Mouse (Mus musculus) midbrain, embryonic 15.5 days (tissue): ENCODE measurements around the gene Ptpn14. TPM values are rescaled to one million over a fixed set of nuclear protein-coding genes. Genes with fewer than 3 reads are reported as not detected.

Experiments
- ATAC-seq: fragments of 200-750 bp; cut with Nextera tagmentation; replicated peaks from 2 replicates; pipeline ENCODE4 v1.8.0; 2017; ENCODE audit warnings: moderate TSS enrichment
- H3K27ac ChIP-seq: fragments of 300-500 bp; sonication (generic); 2 replicates; pipeline ENCODE4 v1.5.1; 2015; ENCODE audit warnings: mild to moderate bottlenecking, inconsistent platforms
- H3K27me3 ChIP-seq: fragments of 300-500 bp; sonication (generic); replicated peaks from 2 replicates; pipeline ENCODE4 v1.6.1; 2015; ENCODE audit warnings: inconsistent platforms
- H3K36me3 ChIP-seq: fragments of 300-500 bp; sonication (generic); replicated peaks from 2 replicates; pipeline ENCODE4 v1.6.1; 2015; ENCODE audit warnings: inconsistent platforms
- H3K4me1 ChIP-seq: fragments of 300-500 bp; sonication (generic); 2 replicates; pipeline ENCODE4 v1.6.1; 2015; ENCODE audit warnings: inconsistent platforms
- H3K4me2 ChIP-seq: fragments of 300-500 bp; sonication (generic); 2 replicates; pipeline ENCODE4 v1.6.1; 2015; ENCODE audit warnings: inconsistent platforms, mild to moderate bottlenecking, moderate library complexity
- H3K4me3 ChIP-seq: fragments of 300-500 bp; sonication (generic); 2 replicates; pipeline ENCODE4 v1.5.1; 2015; ENCODE audit warnings: mild to moderate bottlenecking, inconsistent platforms
- H3K9ac ChIP-seq: fragments of 300-500 bp; sonication (generic); 2 replicates; pipeline ENCODE4 v1.6.1; 2015; ENCODE audit warnings: mild to moderate bottlenecking, inconsistent platforms
- H3K9me3 ChIP-seq: fragments of 300-500 bp; sonication (generic); 2 replicates; pipeline ENCODE4 v1.6.1; 2016; ENCODE audit warnings: inconsistent platforms
- WGBS: fragments of 180-500 bp; shearing (Covaris S2); methylation state at CpG from one replicate; pipeline ENCODE4 v1.1.7; 2015; ENCODE audit warnings: mixed read lengths; 5-methylcytosine and 5-hydroxymethylcytosine counted together
- polyA plus RNA-seq: library from polyadenylated mRNA; unstranded; fragments of >200 nt; fragmentation: Nextera tagmentation; extraction: Ambion mirVana; gene quantifications from 2 replicates; pipeline ENCODE4 v1.2.1, GENCODE M21; 2015

The Ptpn14 gene
- polyA plus RNA-seq, 1 experiment from 2014 or later, result 2.1 TPM

DNA sequence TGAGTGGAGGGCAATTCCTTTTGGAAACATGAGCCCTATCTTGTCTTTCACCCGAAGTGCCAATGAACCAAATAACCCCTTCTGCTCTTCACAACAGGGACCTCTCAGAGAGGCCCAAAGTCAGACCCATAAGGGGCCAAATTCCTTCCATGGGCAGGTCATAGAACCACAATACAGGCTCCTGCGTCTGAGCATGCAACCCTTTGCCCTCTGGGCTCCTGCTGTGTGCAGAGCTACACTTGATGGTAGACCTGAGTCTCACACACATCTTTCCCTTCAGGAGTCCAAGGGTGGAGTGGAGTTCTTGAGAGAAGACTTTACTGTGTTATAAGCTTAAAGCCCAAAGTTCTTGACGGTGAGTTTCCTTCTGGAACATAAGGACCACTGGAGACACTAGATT lies 51.2 kb downstream of the Ptpn14 start:
- Histone ChIP-seq H3K4me1 (no peaks in the 10 kb centered on the region), H3K9me3 (no peaks in the 10 kb centered on the region), H3K4me3 (no peak overlapping the region), H3K27me3 (no peaks in the 10 kb centered on the region), H3K4me2 (no peak overlapping the region), H3K9ac (no peak overlapping the region), H3K27ac (no peak overlapping the region), H3K36me3 (no peaks in the 10 kb centered on the region)
- no peak for ATAC-seq
- 59% methylated on average over 3 of the region's 3 CpGs for WGBS

DNA sequence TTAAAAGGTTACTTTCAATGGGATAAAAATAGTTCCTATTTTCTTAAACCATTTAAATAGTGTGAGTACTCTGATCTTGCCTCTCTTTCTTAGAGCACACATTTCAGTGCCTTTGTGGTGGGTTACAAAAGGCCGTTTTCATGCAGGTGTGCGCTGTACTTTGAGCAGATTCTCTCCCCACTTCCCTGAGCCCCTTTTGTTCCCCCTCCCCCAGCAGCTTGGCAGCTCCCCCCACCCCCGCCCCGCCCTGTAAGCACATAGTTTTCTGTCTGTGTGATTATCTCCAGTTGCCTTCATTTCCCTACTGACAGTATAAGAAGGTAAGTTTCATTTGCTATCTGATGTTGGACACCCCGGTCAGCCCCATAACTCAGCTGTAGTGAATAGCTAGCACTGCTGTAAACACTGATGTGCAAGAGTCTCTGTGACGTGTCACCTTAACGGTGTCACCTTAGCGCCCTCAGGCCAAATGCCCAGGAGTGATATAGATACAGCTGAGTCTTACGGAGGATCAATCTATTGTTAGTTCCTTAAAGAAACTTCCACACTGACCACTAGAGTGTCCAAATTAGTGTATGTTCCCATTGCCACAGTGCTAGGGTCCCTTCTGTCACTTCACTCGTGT lies 53.8 kb downstream of the Ptpn14 start:
- no peak overlapping the region for H3K4me3 ChIP-seq
- H3K27ac ChIP-seq, result no peak overlapping the region
- ATAC-seq, result no peak
- WGBS, result 75% methylated on average over 10 of the region's 10 CpGs
- H3K27me3 ChIP-seq, result peaks cover 4% of the 10 kb centered on the region; the same call in 1 of the 2 replicates
- H3K9me3 ChIP-seq, result no peaks in the 10 kb centered on the region
- H3K4me1 ChIP-seq, result no peaks in the 10 kb centered on the region
- no peak overlapping the region for H3K4me2 ChIP-seq
- H3K36me3 ChIP-seq, result no peaks in the 10 kb centered on the region
- no peak overlapping the region for H3K9ac ChIP-seq

DNA sequence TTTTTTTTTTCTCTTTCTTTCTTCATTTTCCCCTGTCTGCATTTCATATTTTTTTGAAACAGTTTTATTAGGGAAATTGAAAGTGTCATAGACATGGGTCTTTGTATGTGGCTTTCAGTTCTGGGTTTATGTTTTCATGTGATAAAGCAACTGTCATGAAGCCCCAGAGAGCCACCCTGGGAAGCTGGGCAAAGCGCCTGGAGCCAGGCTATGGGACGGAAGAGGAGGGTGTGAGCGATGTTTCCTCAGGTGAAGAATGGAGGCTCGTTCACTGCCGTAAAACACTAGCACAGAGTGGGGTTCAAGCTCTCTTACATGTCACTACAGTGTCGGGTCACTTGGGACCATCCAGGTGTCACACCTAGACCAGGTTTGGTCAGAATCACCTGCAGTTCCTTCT lies 54.6 kb downstream of the Ptpn14 start:
- ATAC-seq, result no peak
- Histone ChIP-seq H3K9ac (no peak overlapping the region), H3K36me3 (no peaks in the 10 kb centered on the region), H3K4me2 (no peak overlapping the region), H3K4me3 (no peak overlapping the region), H3K27me3 (peaks cover 4% of the 10 kb centered on the region; the same call in 1 of the 2 replicates), H3K4me1 (no peaks in the 10 kb centered on the region), H3K9me3 (no peaks in the 10 kb centered on the region), H3K27ac (no peak overlapping the region)
- 87% methylated on average over 6 of the region's 6 CpGs for WGBS

DNA sequence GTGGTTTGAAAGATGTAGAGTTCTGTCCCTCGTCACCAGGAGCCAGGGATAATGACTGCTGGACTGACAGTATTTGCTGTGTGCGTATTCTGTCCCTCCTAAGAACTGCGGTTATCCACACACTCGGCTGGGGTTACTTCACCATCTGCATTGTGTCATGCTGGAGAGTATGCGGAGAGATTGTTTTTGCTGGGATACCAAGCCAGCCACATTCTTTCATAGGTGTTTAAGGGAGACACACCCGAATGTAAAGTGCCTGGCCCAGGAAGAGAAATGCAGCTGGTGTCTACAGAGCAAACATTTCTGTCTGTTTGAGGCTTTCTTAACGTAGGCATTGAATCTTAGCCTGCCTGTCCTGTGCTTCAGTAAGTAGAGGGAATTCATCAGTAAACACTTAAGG lies 56.4 kb downstream of the Ptpn14 start:
- Histone ChIP-seq H3K4me2 (no peak overlapping the region), H3K27ac (no peak overlapping the region), H3K9ac (no peak overlapping the region), H3K9me3 (no peaks in the 10 kb centered on the region), H3K36me3 (no peaks in the 10 kb centered on the region), H3K27me3 (peaks cover 4% of the 10 kb centered on the region; the same call in 1 of the 2 replicates), H3K4me1 (no peaks in the 10 kb centered on the region), H3K4me3 (no peak overlapping the region)
- 76% methylated on average over 7 of the region's 7 CpGs for WGBS
- ATAC-seq, result no peak

DNA sequence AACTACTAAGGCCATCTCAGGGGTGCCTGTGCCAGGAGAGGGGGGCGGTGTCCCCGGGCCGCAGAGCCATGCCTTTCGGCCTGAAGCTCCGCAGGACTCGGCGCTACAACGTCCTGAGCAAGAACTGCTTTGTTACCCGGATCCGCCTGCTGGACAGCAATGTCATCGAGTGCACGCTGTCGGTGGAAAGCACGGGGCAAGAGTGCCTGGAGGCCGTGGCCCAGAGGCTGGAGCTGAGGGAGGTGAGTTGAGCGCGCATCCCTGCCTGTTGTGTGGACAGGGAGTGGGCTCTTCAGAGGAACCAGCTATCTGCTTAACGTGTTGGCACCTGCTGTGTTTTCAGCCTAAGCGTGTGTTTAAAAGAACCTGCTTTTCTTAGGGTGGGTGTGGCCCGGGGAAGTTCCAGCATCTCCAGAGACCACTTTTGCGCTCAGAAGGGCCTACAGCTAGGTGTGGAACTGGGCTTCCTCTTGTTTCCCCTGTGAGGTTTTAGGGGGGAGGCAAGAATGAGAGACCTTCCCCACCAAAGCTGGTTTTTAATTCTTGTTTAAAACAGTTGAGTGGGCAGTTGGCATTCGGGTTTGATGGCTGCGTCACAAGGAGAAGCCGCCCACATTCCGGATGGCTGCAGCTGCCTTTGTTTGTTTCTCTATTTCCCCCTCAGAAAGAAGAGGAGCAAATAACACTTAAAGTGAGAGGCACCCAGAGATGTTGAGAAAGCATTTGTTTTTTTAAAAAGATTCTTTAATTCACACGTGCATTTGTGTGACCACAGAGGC lies 58.8 kb downstream of the Ptpn14 start:
- Histone ChIP-seq H3K9me3 (no peaks in the 10 kb centered on the region), H3K9ac (no peak overlapping the region), H3K4me1 (peaks cover under 1% of the 10 kb centered on the region; the same call in 1 of the 2 replicates), H3K27me3 (peaks cover 4% of the 10 kb centered on the region; the same call in 1 of the 2 replicates), H3K36me3 (no peaks in the 10 kb centered on the region), H3K4me3 (no peak overlapping the region), H3K4me2 (no peak overlapping the region), H3K27ac (no peak overlapping the region)
- ATAC-seq, result no peak
- 42% methylated on average over 26 of the region's 26 CpGs for WGBS

DNA sequence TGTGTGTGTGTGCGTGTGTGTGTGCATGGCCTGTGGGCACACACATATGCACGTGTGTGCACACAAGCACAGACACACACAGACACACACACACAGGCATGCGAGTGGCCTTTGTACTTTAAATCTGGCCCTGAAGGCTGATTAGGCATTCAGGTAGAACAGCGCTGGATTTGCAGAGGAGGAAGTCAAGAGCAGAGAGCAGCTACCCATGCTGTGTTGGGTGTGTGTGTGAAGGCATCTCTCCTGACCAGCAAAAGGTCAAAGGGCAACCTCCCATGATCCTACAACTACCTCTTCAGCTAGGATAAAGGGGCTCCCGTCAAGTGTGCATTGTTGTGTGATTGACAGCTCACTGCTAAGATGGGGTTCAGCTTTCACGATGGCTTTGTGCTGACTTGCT lies 61.5 kb downstream of the Ptpn14 start:
- WGBS, result 35% methylated on average over 6 of the region's 6 CpGs
- no peak for ATAC-seq
- Histone ChIP-seq H3K4me2 (no peak overlapping the region), H3K9me3 (no peaks in the 10 kb centered on the region), H3K4me1 (peaks cover 4% of the 10 kb centered on the region; the same call in 1 of the 2 replicates), H3K36me3 (no peaks in the 10 kb centered on the region), H3K27me3 (peaks cover 4% of the 10 kb centered on the region; the same call in 1 of the 2 replicates), H3K4me3 (no peak overlapping the region), H3K9ac (no peak overlapping the region), H3K27ac (no peak overlapping the region)

DNA sequence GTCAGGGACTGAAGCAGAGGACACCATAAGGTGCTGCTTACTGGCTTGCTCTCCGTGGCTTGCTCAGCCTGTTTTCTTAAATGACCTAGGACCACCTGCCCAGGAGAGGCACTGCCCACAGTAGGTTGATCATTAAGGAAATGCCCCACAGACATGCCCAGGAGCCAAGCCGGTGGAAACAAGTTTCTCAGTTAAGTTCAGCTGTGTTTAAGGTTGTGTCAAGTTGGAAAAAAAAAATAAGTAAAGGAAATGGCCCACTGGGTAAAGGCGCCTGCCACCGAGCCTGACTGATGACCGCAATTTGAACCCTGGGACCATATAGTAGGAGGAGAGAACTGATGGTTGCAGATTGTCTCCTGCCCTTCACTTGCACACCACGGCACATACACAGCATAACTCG lies 62.6 kb downstream of the Ptpn14 start:
- no peak overlapping the region for H3K9ac ChIP-seq
- H3K36me3 ChIP-seq, result no peaks in the 10 kb centered on the region
- no peaks in the 10 kb centered on the region for H3K9me3 ChIP-seq
- H3K27ac ChIP-seq, result no peak overlapping the region
- H3K4me3 ChIP-seq, result no peak overlapping the region
- 79% methylated on average over 7 of the region's 7 CpGs for WGBS
- H3K4me2 ChIP-seq, result no peak overlapping the region
- peaks cover 4% of the 10 kb centered on the region; the same call in 1 of the 2 replicates for H3K27me3 ChIP-seq
- peaks cover 4% of the 10 kb centered on the region; the same call in 1 of the 2 replicates for H3K4me1 ChIP-seq
- no peak for ATAC-seq

DNA sequence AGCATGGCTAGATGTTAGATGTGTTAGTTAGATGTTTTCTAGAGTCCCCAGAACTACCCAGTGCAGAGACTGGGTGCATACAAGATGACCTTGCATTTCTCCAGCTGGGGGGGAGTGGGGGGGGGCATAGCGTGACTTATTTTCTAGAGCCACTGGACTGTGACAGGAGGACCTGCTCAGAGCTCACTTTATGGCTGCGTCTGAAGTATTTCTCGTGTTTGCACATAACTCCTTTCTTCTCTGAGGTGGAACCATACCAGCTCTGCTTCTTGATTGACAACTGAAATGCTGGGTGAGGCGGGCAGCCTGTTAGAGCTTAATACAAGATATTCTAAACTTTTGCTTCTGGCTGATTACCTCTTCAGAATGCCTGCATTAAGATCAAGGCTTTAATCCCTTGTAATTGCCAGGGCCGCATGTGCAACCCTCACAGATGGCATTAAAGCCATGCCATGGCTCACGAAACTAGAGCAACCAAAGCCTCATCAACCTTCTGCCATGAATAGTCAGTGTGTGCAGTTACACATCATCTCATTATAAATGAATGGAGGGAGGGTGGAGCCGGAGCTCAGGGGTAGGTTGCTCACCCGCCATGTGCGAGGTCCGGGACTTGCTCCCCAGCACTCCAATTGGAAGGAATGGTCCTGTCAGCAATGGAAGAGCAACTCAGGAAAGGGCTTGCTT lies 63.6 kb downstream of the Ptpn14 start:
- WGBS, result 20% methylated on average over 10 of the region's 10 CpGs
- Histone ChIP-seq H3K4me2 (no peak overlapping the region), H3K27ac (no peak overlapping the region), H3K4me3 (no peak overlapping the region), H3K4me1 (peaks cover 4% of the 10 kb centered on the region; the same call in 1 of the 2 replicates), H3K9ac (no peak overlapping the region), H3K36me3 (no peaks in the 10 kb centered on the region), H3K27me3 (no peaks in the 10 kb centered on the region; the same call in 1 of the 2 replicates), H3K9me3 (no peaks in the 10 kb centered on the region)
- no peak for ATAC-seq

DNA sequence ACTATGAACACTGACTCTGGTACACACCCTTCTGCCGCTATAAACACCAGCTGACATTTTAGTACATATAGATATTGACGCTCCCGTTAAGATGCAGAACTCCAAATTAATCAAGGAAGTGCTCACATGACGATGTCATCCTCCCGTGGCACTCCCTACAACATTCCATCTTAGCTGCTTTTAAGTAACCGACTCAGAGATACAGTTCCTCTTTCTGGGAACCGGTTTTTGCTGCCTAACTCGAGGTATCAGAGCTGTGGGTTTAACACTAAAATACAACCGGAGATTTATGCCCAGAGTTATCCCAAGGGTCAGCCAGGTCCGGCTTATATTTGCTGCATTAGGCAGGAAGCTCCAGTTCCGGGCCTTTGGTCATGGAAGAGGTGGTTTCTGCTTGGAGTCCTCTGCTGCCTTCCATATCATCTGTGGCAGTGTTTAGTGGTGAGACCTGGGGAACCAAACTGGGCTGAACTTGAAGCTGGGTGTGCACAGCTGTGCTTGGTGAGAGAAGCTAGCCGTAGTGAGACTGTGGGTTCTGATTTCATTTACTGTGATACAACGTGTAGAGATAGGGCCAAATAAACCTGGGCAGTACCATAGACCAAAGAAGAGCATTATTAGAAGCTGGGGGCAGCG lies 64.6 kb downstream of the Ptpn14 start:
- Histone ChIP-seq H3K9ac (no peak overlapping the region), H3K27ac (no peak overlapping the region), H3K36me3 (no peaks in the 10 kb centered on the region), H3K4me3 (no peak overlapping the region), H3K9me3 (no peaks in the 10 kb centered on the region), H3K4me2 (no peak overlapping the region), H3K27me3 (no peaks in the 10 kb centered on the region; the same call in 1 of the 2 replicates), H3K4me1 (peaks cover 9% of the 10 kb centered on the region)
- WGBS, result 89% methylated on average over 14 of the region's 14 CpGs
- ATAC-seq, result no peak

DNA sequence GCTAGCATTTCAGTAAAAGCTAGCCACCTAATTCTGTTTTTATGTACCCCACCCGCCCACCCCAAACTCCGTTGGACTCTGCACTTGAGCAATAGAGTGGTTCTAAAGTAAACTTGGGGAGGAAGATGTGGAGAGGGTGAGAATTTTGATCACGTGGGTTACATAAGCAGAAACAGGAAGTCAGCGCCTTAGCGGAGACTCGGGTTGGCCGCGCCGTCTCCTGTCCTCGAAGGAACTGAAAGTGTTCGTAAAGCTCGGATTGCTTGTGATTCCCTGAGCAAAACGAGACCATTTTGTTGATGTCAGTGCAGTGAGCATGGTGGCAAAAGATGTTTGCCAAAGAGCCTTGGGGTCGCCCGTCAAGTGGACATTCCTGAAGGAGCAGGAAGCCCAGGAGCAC lies 70.9 kb downstream of the Ptpn14 start:
- Histone ChIP-seq H3K27ac (no peak overlapping the region), H3K27me3 (no peaks in the 10 kb centered on the region), H3K9ac (no peak overlapping the region), H3K9me3 (no peaks in the 10 kb centered on the region), H3K4me3 (no peak overlapping the region), H3K4me1 (peaks cover 4% of the 10 kb centered on the region), H3K36me3 (no peaks in the 10 kb centered on the region), H3K4me2 (no peak overlapping the region)
- 94% methylated on average over 15 of the region's 15 CpGs for WGBS
- ATAC-seq, result no peak

DNA sequence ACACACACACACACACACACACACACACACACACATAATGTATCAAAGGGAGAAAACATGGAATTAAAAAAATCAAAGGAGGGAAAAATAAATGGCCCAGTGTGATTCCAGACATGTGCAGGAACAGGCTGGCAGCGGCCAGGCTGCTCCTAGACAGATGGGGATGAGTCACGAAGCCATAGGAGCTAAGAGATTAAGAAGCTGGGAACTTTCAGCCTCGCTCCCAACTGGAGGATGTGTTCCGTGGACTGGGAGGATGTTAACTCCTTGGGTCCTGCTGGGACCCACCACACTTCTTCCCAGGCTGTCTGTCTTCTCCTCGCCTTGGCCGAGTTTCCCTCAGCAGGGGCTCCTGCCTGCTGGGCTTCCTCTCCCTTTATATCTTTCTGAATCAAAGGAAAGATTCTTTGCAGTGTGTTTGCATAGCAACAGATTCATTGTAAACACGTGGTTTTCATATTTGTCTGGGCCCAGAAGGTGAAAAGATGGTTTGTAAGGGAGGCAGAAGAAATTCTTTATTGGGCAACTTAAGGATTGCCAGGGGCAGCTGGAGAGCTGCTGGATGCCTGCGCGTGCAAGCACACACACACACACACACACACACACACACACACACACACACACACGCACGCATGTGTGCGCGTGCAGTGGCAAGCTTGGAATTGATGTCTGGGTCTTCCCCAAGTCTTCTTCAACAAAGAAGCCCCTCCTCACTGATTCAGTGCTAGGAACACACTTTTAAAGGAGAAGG lies 72.3 kb downstream of the Ptpn14 start:
- Histone ChIP-seq H3K4me1 (peaks cover 4% of the 10 kb centered on the region), H3K27ac (no peak overlapping the region), H3K4me3 (no peak overlapping the region), H3K27me3 (no peaks in the 10 kb centered on the region), H3K36me3 (no peaks in the 10 kb centered on the region), H3K4me2 (no peak overlapping the region), H3K9me3 (no peaks in the 10 kb centered on the region), H3K9ac (no peak overlapping the region)
- ATAC-seq, result no peak; the same call in 1 of the 2 replicates
- 54% methylated on average over 13 of the region's 13 CpGs for whole genome bisulfite sequencing
